In the genomic region with DNA sequence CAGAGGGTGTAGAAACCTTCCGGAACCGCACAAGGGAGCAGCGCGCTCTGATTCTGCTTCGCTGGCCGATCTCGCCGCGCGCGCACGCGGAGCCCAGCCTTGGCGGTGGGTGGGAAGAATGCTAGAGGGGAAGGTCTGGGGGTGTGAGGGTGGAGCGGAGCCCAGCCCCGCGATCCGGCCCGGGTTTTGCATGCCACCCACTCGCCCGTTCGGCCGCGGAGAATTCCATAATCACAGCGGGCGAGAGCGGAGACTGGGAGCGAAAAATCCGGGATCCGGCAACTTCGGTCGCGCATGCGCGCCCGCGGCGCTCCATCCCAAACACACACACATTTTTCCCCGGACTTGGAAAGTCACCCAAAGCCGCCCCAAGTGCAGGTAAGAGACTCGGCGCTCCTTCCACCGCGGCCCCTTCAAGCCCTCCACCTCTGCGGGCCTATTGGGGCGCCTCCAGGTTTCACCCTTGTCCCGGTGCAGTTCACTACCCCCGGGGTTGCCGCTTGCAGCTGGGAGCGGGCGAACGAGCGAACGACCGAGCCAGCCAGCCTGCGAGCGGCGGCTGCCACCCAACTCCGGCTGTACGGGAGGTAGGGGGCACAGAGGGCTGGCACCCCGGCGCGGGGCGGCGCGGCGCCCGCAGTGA, we compare ENCODE assay signal across 7 mouse cellular contexts. TPM values are rescaled to one million over a fixed set of nuclear protein-coding genes. Genes with fewer than 3 reads are reported as not detected.
DNase-seq lines count a peak whose midpoint lies in the region; ATAC-seq and TF ChIP-seq lines count a peak whose summit lies in the region.

Gene Casz1 (plus strand): TSS at position 293 of the 643 bp plus-strand sequence.

- H3K27me3 ChIP-seq in embryonic facial prominence, embryonic 10.5 days (replicated peaks; ENCODE audit: low read depth, poor library complexity, severe bottlenecking), result peaks cover 99% of the 10 kb centered on the region
- H3K27me3 ChIP-seq in midbrain, embryonic 11.5 days (ENCODE audit: control insufficient read depth, insufficient read depth, low read length), result peaks cover 80% of the 10 kb centered on the region
- H3K27me3 ChIP-seq in small intestine, adult 2 months (ENCODE audit: control insufficient read depth, insufficient read depth, low read length), result peaks cover 2% of the 10 kb centered on the region; the same call in 1 of the 2 replicates

- peak within 1 kb of the TSS; percentile 94 for H3K4me2 ChIP-seq in midbrain, embryonic 11.5 days

- intact Hi-C loops in left cerebral cortex, postnatal 25 days (cut with DNase I), result no loop called here

- peak; percentile 77 to 90 for DNase-seq in adrenal gland, postnatal 4 days (ENCODE audit: low spot score in 2 of 2)
- peak; percentile 94 for DNase-seq in embryonic facial prominence, embryonic 10.5 days (ENCODE audit: low spot score)
- peak; percentile 99 for DNase-seq in heart, adult 11 months
- peak; percentile 89 for DNase-seq in kidney, adult 11 months
- peak; percentile 85 to 87 for DNase-seq in left cerebral cortex, postnatal 25 days (ENCODE audit: low spot score in 2 of 2)
- peak; percentile 100 for DNase-seq in midbrain, embryonic 11.5 days (ENCODE audit: low spot score, missing footprints)

- under 1% methylated on average over 68 of the region's 68 CpGs for WGBS in embryonic facial prominence, embryonic 10.5 days
- under 1% methylated on average over 65 of the region's 68 CpGs for WGBS in midbrain, embryonic 11.5 days
- under 1% methylated on average over 68 of the region's 68 CpGs for WGBS in small intestine, adult 2 months

- H3K4me1 ChIP-seq in embryonic facial prominence, embryonic 10.5 days, result peaks cover 57% of the 10 kb centered on the region
- peaks cover 39% of the 10 kb centered on the region for H3K4me1 ChIP-seq in midbrain, embryonic 11.5 days (ENCODE audit: control insufficient read depth, insufficient read depth, low read length)
- H3K4me1 ChIP-seq in small intestine, adult 2 months (ENCODE audit: control insufficient read depth, insufficient read depth, insufficient read length, low read length), result peaks cover 3% of the 10 kb centered on the region

- H3K9me3 ChIP-seq in embryonic facial prominence, embryonic 10.5 days, result no peaks in the 10 kb centered on the region
- H3K9me3 ChIP-seq in midbrain, embryonic 11.5 days (ENCODE audit: control insufficient read depth, low read length), result no peaks in the 10 kb centered on the region

- peak; percentile 80 for ATAC-seq in midbrain, embryonic 11.5 days (ENCODE audit: low FRiP score)

- TF ChIP-seq CTCF in small intestine, adult 2 months (IDR thresholded peaks at IDR 0.05; ENCODE audit: extremely low read depth, insufficient read length, insufficient replicate concordance, low read depth, low read length), result no peak

- peak within 1 kb of the TSS; percentile 70 for H3K27ac ChIP-seq in embryonic facial prominence, embryonic 10.5 days (replicated peaks)
- no peak within 1 kb of the TSS for H3K27ac ChIP-seq in midbrain, embryonic 11.5 days (ENCODE audit: low read depth, low read length)
- peak within 1 kb of the TSS; percentile 86 for H3K27ac ChIP-seq in small intestine, adult 2 months (ENCODE audit: insufficient read depth, low read depth, low read length)

- H3K36me3 ChIP-seq in embryonic facial prominence, embryonic 10.5 days (replicated peaks), result no peaks in the 10 kb centered on the region
- H3K36me3 ChIP-seq in midbrain, embryonic 11.5 days (ENCODE audit: control insufficient read depth, insufficient read depth, low read length), result no peaks in the 10 kb centered on the region
- H3K36me3 ChIP-seq in small intestine, adult 2 months (ENCODE audit: control insufficient read depth, insufficient read depth, low read length), result no peaks in the 10 kb centered on the region

- peak within 1 kb of the TSS; percentile 63 for H3K9ac ChIP-seq in midbrain, embryonic 11.5 days (ENCODE audit: low read length)

- peak; percentile 83; the same call in 1 of the 2 replicates for TF ChIP-seq POLR2A in small intestine, adult 2 months (IDR thresholded peaks at IDR 0.05; ENCODE audit: low read depth, low read length)

- peak within 1 kb of the TSS; percentile 76 for H3K4me3 ChIP-seq in embryonic facial prominence, embryonic 10.5 days
- H3K4me3 ChIP-seq in midbrain, embryonic 11.5 days (ENCODE audit: low read depth, low read length), result peak within 1 kb of the TSS; percentile 55
- peak within 1 kb of the TSS; percentile 77 for H3K4me3 ChIP-seq in small intestine, adult 2 months (ENCODE audit: low read depth, low read length)

RNA-seq across cellular contexts. Expression of gene Casz1, which starts in this region (rescaled TPM):
- total RNA-seq in adrenal gland, postnatal 4 days (2021), result 10 to 100 TPM; 10.1 to 15.6 TPM
- 3.7 and 3.9 TPM in 2 replicates for polyA plus RNA-seq in embryonic facial prominence, embryonic 10.5 days (2016; fragmentation: Nextera tagmentation; extraction: Ambion mirVana)
- 1 to 10 TPM in 1 of 2 experiments, under 1 TPM in 1; 0.94 to 1.8 TPM for total RNA-seq in left cerebral cortex, postnatal 25 days (2021)
- polyA plus RNA-seq in midbrain, embryonic 11.5 days (2014; fragmentation: Nextera tagmentation; extraction: Ambion mirVana), result 1.6 TPM in 2 replicates
- 46.4 and 120 TPM in 2 replicates for polyA plus RNA-seq in small intestine, adult 2 months (2012; rRNA removed)
